Mouse (Mus musculus) midbrain, embryonic 14.5 days (tissue): ENCODE data around the gene Hist1h2bg. TPM values are rescaled to one million over a fixed set of nuclear protein-coding genes. Genes with fewer than 3 reads are reported as not detected.

Source experiments
- ATAC-seq: fragments of 200-750 bp; cut with Nextera tagmentation; 2 replicates; pipeline ENCODE4 v1.8.0; 2017; ENCODE audit warnings: moderate number of reproducible peaks, moderate library complexity; ENCODE audit not compliant: low FRiP score, low TSS enrichment
- DNase-seq: peaks from one replicate; pipeline ENCODE4 v3.0.0-alpha.2; 2015
- H3K27ac ChIP-seq: fragments of 300-500 bp; sonication (generic); replicated peaks from 2 replicates; pipeline ENCODE4 v1.5.1; 2014; ENCODE audit warnings: mild to moderate bottlenecking, low read depth, low read length, moderate library complexity
- H3K27me3 ChIP-seq: fragments of 300-500 bp; sonication (generic); 2 replicates; pipeline ENCODE4 v1.6.1; 2014; ENCODE audit warnings: low read length, control low read depth, mixed read lengths; ENCODE audit not compliant: control insufficient read depth, insufficient read depth
- H3K36me3 ChIP-seq: fragments of 300-500 bp; sonication (generic); 2 replicates; pipeline ENCODE4 v1.6.1; 2014; ENCODE audit warnings: low read length, control low read depth; ENCODE audit not compliant: control insufficient read depth, insufficient read depth
- H3K4me1 ChIP-seq: fragments of 300-500 bp; sonication (generic); 2 replicates; pipeline ENCODE4 v1.6.1; 2014; ENCODE audit warnings: mild to moderate bottlenecking, antibody characterized with exemption, low read length, control low read depth; ENCODE audit not compliant: control insufficient read depth, insufficient read depth
- H3K4me2 ChIP-seq: fragments of 300-500 bp; sonication (generic); 2 replicates; pipeline ENCODE4 v1.6.1; 2014; ENCODE audit warnings: mild to moderate bottlenecking, low read length, moderate library complexity
- H3K4me3 ChIP-seq: fragments of 300-500 bp; sonication (generic); replicated peaks from 2 replicates; pipeline ENCODE4 v1.5.1; 2014; ENCODE audit warnings: low read depth, low read length
- H3K9ac ChIP-seq: fragments of 300-500 bp; sonication (generic); replicated peaks from 2 replicates; pipeline ENCODE4 v1.6.1; 2014; ENCODE audit warnings: mild to moderate bottlenecking, low read length, moderate library complexity
- H3K9me3 ChIP-seq: fragments of 300-500 bp; sonication (generic); 2 replicates; pipeline ENCODE4 v1.6.1; 2016; ENCODE audit warnings: low read length, control low read depth, mixed read lengths; ENCODE audit not compliant: control insufficient read depth
- whole genome bisulfite sequencing: fragments of 180-500 bp; shearing (Covaris S2); extraction: QIAGEN DNeasy Blood & Tissue Kit; methylation state at CpG from one replicate; pipeline ENCODE4 v1.1.7; 2014; 5-methylcytosine and 5-hydroxymethylcytosine counted together
- polyA plus RNA-seq: library from polyadenylated mRNA; unstranded; fragments of >200 nt; fragmentation: Nextera tagmentation; extraction: Ambion mirVana; gene quantifications from 2 replicates; pipeline ENCODE4 v1.2.1, GENCODE M21; 2014

Hist1h2bg gene
- polyA plus RNA-seq, result 1.4 and 2.6 TPM in 2 replicates

GRCm38 (mm10) chr13:23571022-23571503 lies at the start of gene Hist1h2bg, which contains the start of gene Hist1h2ae:
Hist1h2bg (plus strand) TSS chr13:23571396.
Hist1h2ae (minus strand) TSS chr13:23571220.
- WGBS, result 0% methylated on average over 18 of the region's 18 CpGs

GRCm38 (mm10) chr13:23521703-23522102 lies 49.5 kb upstream of the Hist1h2bg start:
- Histone ChIP-seq H3K36me3 (no peaks in the 10 kb centered on the region), H3K27ac (no peak overlapping the region), H3K9me3 (no peaks in the 10 kb centered on the region), H3K4me1 (0 out of 2 replicates have a peak, but pooled peaks cover under 1% of the 10 kb centered on the region), H3K27me3 (no peaks in the 10 kb centered on the region), H3K4me3 (no peak overlapping the region), H3K4me2 (peak overlapping the region; percentile 25), H3K9ac (no peak overlapping the region)
- DNase-seq, result peak; percentile 80
- WGBS, result under 1% methylated on average over 14 of the region's 14 CpGs
- no peak for ATAC-seq

More at GRCm38 (mm10) chr13:23571022-23571503, at the start of gene Hist1h2bg, which contains the start of gene Hist1h2ae:
- Histone ChIP-seq H3K4me1 (peaks cover 22% of the 10 kb centered on the region), H3K4me2 (peak within 1 kb of the TSS; percentile 59), H3K9me3 (no peaks in the 10 kb centered on the region), H3K27me3 (no peaks in the 10 kb centered on the region), H3K9ac (peak within 1 kb of the TSS; percentile 46), H3K27ac (peak within 1 kb of the TSS; percentile 89), H3K4me3 (peak within 1 kb of the TSS; percentile 33), H3K36me3 (no peaks in the 10 kb centered on the region)
- DNase-seq (peak; percentile 92), ATAC-seq (peak; percentile 90)

- DNase-seq (no peak), ATAC-seq (no peak)
Measured at GRCm38 (mm10) chr13:23523976-23524375, 47.2 kb upstream of the Hist1h2bg start.

GRCm38 (mm10) chr13:23524654-23525053 lies 46.5 kb upstream of the Hist1h2bg start:
- peak overlapping the region; percentile 12 for H3K4me3 ChIP-seq
- H3K4me2 ChIP-seq, result 0 out of 2 replicates have a peak overlapping the region, but pooled peaks have one; percentile 10
- no peaks in the 10 kb centered on the region for H3K27me3 ChIP-seq
- WGBS, result 7% methylated on average over 5 of the region's 5 CpGs
- no peak overlapping the region for H3K27ac ChIP-seq
- DNase-seq (peak; percentile 90), ATAC-seq (peak; percentile 51; the same call in 1 of the 2 replicates)
- no peaks in the 10 kb centered on the region for H3K9me3 ChIP-seq
- no peaks in the 10 kb centered on the region for H3K36me3 ChIP-seq
- H3K4me1 ChIP-seq, result 0 out of 2 replicates have a peak, but pooled peaks cover 8% of the 10 kb centered on the region
- H3K9ac ChIP-seq, result no peak overlapping the region

More at GRCm38 (mm10) chr13:23523976-23524375, 47.2 kb upstream of the Hist1h2bg start:
- H3K4me1 ChIP-seq, result 0 out of 2 replicates have a peak, but pooled peaks cover 6% of the 10 kb centered on the region
- WGBS, result 42% methylated on average over 5 of the region's 5 CpGs
- no peaks in the 10 kb centered on the region for H3K9me3 ChIP-seq
- no peak overlapping the region for H3K27ac ChIP-seq
- H3K4me3 ChIP-seq, result no peak overlapping the region
- H3K27me3 ChIP-seq, result no peaks in the 10 kb centered on the region
- no peak overlapping the region for H3K9ac ChIP-seq
- no peak overlapping the region for H3K4me2 ChIP-seq
- no peaks in the 10 kb centered on the region for H3K36me3 ChIP-seq

GRCm38 (mm10) chr13:23525901-23526300 lies 45.3 kb upstream of the Hist1h2bg start:
- 2% methylated on average over 10 of the region's 10 CpGs for WGBS
- Histone ChIP-seq H3K27me3 (no peaks in the 10 kb centered on the region), H3K9me3 (no peaks in the 10 kb centered on the region), H3K36me3 (no peaks in the 10 kb centered on the region), H3K4me2 (peak overlapping the region; percentile 59), H3K9ac (no peak overlapping the region), H3K4me3 (peak overlapping the region; percentile 46), H3K27ac (no peak overlapping the region), H3K4me1 (0 out of 2 replicates have a peak, but pooled peaks cover 11% of the 10 kb centered on the region)
- ATAC-seq (no peak), DNase-seq (peak; percentile 65)

- H3K4me1 ChIP-seq, result 0 out of 2 replicates have a peak, but pooled peaks cover 11% of the 10 kb centered on the region
- ATAC-seq (peak; percentile 60; the same call in 1 of the 2 replicates), DNase-seq (peak; percentile 97)
- no peaks in the 10 kb centered on the region for H3K9me3 ChIP-seq
- no peaks in the 10 kb centered on the region for H3K27me3 ChIP-seq
- under 1% methylated on average over 17 of the region's 17 CpGs for WGBS
- peak overlapping the region; percentile 57 for H3K9ac ChIP-seq
- H3K4me3 ChIP-seq, result peak overlapping the region; percentile 46
- H3K27ac ChIP-seq, result peak overlapping the region; percentile 60; the same call in 1 of the 2 replicates
- peak overlapping the region; percentile 59 for H3K4me2 ChIP-seq
- H3K36me3 ChIP-seq, result no peaks in the 10 kb centered on the region
Measured at GRCm38 (mm10) chr13:23526312-23526711, 44.9 kb upstream of the Hist1h2bg start.

GRCm38 (mm10) chr13:23529005-23529404 lies 42.2 kb upstream of the Hist1h2bg start:
- Histone ChIP-seq H3K27ac (no peak overlapping the region), H3K9me3 (no peaks in the 10 kb centered on the region), H3K4me1 (peaks cover 29% of the 10 kb centered on the region), H3K27me3 (no peaks in the 10 kb centered on the region), H3K9ac (no peak overlapping the region), H3K4me2 (no peak overlapping the region; the same call in 1 of the 2 replicates), H3K4me3 (no peak overlapping the region), H3K36me3 (no peaks in the 10 kb centered on the region)
- 78% methylated on average over 5 of the region's 5 CpGs for WGBS
- no peak for DNase-seq
- no peak for ATAC-seq

- ATAC-seq, result no peak
- 28% methylated on average over 2 of the region's 2 CpGs for WGBS
- no peak for DNase-seq
- no peaks in the 10 kb centered on the region for H3K9me3 ChIP-seq
- H3K4me2 ChIP-seq, result peak overlapping the region; percentile 79
- peak overlapping the region; percentile 93 for H3K27ac ChIP-seq
- peaks cover 35% of the 10 kb centered on the region for H3K4me1 ChIP-seq
- H3K27me3 ChIP-seq, result no peaks in the 10 kb centered on the region
- peak overlapping the region; percentile 68; the same call in 1 of the 2 replicates for H3K9ac ChIP-seq
- no peaks in the 10 kb centered on the region for H3K36me3 ChIP-seq
- H3K4me3 ChIP-seq, result peak overlapping the region; percentile 63
Measured at GRCm38 (mm10) chr13:23529480-23530165, 41.6 kb upstream of the Hist1h2bg start.
